Mouse (Mus musculus) megakaryocyte, embryonic 14.5 days (primary cell): Measurements from ENCODE around the gene H2-M2. TPM values are rescaled to one million over a fixed set of nuclear protein-coding genes. Genes with fewer than 3 reads are reported as not detected.
"Not testable (repeated sequence)": the region's sequence is repeated elsewhere in the genome, so short reads cannot be mapped to it uniquely, and the experiment has no call there.

Experiments used
- H3K27me3 ChIP-seq: replicated peaks from 2 replicates; pipeline ENCODE3; 2012; ENCODE audit warnings: inconsistent platforms
- H3K36me3 ChIP-seq: replicated peaks from 2 replicates; pipeline ENCODE3; 2012; ENCODE audit warnings: low read length, inconsistent platforms, mixed read lengths
- H3K4me1 ChIP-seq: 2 replicates; pipeline ENCODE4 v1.6.1; 2012; ENCODE audit warnings: inconsistent platforms
- H3K4me3 ChIP-seq: replicated peaks from 2 replicates; pipeline ENCODE3; 2012; ENCODE audit warnings: moderate library complexity, mild to moderate bottlenecking, inconsistent platforms
- H3K9me3 ChIP-seq: 2 replicates; pipeline ENCODE4 v1.6.1; 2012; ENCODE audit warnings: inconsistent platforms
- FLI1 ChIP-seq: IDR thresholded peaks from 2 replicates; pipeline ENCODE4 v1.6.1; 2012; ENCODE audit warnings: low read length, inconsistent platforms, mixed read lengths
- GATA1 ChIP-seq: IDR thresholded peaks from 3 replicates; pipeline ENCODE4 v1.6.1; 2012; ENCODE audit warnings: mixed read lengths, low read length, inconsistent platforms, borderline replicate concordance
- polyA plus RNA-seq: library from polyadenylated mRNA; stranded (reverse); fragments of >175 nt; gene quantifications from 2 replicates; pipeline ENCODE4 v1.2.3, GENCODE M21; 2012; ENCODE audit warnings: low replicate concordance; ENCODE audit not compliant: insufficient read depth

H2-M2 gene
- 0.08 TPM in 1 of 2 replicates, not detected in the other for polyA plus RNA-seq

DNA sequence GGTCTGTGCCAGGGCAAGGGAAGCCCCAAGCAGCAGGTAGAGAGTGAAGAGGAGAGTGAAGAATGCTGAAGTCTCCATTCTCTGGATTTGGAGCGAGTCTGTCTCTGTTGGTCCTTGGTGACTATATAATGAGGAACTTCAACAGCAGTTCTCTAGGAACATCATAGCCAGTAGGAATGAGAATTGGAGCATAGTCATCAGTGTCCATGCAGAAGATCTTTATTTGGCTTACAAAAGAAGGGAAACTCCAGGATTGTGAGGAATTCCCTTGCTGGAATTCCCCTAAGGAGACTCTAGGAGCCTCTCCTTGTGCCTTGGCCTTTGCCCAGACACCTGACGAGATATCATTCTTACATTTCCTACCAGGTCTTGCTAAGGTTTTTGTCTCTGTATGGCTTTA, at the start of gene H2-M2:
Gene H2-M2 (minus strand): TSS at position 101 of the 400 bp plus-strand sequence.
- no peaks in the 10 kb centered on the region for H3K27me3 ChIP-seq
- no peaks in the 10 kb centered on the region for H3K4me1 ChIP-seq
- peak within 1 kb of the TSS; percentile 7 for H3K4me3 ChIP-seq
- H3K36me3 ChIP-seq, result no peaks in the 10 kb centered on the region
- peaks cover 23% of the 10 kb centered on the region for H3K9me3 ChIP-seq
- no peak for TF ChIP-seq GATA1
- TF ChIP-seq FLI1, result no peak

DNA sequence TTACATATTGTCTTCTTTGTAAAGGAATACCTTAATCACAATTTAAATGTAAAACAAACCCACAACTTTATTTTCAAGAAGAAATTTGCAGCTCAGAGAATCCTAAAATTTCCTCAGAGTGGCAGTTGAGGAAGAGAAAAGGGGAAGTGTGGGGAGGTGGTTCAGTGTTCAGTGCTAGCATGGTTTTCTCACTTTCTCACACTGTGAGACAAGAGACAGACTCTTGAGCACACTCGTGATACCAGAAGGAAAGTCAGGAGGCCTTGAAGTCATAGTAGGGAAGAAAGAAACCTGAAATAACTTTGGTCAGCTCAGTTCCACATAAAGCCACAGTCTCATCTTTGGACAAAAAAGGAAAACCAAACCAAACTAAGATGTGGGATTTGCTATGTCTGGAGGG, 42.1 kb upstream of the H2-M2 start:
- H3K4me1 ChIP-seq, H3K9me3 ChIP-seq, H3K36me3 ChIP-seq, H3K4me3 ChIP-seq, H3K27me3 ChIP-seq: not testable (repeated sequence)

DNA sequence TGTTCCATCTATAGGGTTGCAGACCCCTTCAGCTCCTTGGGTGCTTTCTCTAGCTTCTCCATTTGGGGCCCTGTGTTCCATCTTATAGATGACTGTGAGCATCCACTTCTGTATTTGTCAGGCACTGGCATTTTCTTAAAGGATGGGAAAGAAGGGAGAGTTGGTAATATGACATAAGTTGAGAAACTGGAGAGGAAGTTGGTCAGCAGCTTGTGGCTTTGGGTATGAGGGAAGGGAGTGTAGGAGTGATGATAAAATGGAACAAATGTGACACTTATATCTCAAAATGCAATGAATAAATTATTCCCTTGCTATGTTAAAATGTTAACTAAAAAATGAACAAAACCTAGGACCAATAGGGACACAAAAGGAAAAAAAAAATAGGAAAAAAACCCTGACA, 41.3 kb upstream of the H2-M2 start:
- not testable (repeated sequence) for H3K4me1 ChIP-seq, H3K9me3 ChIP-seq, H3K36me3 ChIP-seq, H3K27me3 ChIP-seq, H3K4me3 ChIP-seq

DNA sequence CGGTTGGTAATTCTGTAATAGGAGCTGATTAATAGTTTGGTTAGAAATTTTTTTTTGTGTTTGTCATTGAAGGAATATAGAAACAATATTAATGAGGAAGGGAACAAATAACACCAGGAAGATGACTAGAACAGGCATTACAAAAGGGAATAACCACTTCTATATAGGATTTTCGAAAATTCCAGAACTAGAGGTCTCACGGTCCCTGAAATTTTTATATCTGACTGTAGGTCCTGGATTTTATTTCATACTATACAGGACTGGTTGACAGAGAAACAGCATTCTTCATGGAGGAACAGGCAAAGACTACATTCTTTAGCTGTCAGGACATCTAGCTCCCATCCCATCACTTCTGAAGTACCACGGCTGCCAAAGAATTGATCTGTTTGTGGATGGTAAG, 24.4 kb upstream of the H2-M2 start, which contains the start of gene Olfr111:
Gene Olfr111 (plus strand): TSS at position 301 of the 400 bp plus-strand sequence.
- Histone ChIP-seq H3K27me3 (no peaks in the 10 kb centered on the region), H3K9me3 (peaks cover 6% of the 10 kb centered on the region), H3K4me3 (no peak within 1 kb of the TSS), H3K4me1 (no peaks in the 10 kb centered on the region), H3K36me3 (no peaks in the 10 kb centered on the region)
- TF ChIP-seq GATA1 (no peak), FLI1 (no peak)

DNA sequence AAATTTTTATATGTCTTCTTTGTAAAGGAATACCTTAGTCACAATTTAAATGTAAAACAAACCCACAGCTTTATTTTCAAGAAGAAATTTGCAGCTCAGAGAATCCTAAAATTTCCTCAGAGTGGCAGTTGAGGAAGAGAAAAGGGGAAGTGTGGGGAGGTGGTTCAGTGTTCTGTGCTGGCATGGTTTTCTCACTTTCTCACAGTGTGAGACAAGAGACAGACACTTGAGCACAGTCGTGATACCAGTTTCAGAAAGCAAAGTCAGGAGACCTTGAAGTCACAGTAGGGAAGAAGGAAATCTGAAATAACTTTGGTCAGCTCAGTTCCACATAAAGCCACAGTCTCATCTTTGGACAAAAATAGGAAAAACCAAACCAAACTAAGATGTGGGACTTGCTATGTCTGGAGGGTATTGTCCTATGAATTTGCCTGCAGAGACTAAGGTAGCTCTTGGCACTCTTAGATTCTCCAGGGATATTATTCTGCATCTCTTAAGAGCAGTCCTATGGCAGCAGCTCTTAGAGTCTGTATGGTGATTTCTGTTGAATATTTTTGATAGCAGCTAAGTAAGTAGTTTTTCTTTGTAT, 8.7 kb upstream of the H2-M2 start, which contains the start of gene Olfr110:
Gene Olfr110 (plus strand): TSS at position 539 of the 589 bp plus-strand sequence.
- no peak for TF ChIP-seq GATA1
- no peak for TF ChIP-seq FLI1
- Histone ChIP-seq H3K27me3 (no peaks in the 10 kb centered on the region), H3K36me3 (no peaks in the 10 kb centered on the region), H3K9me3 (peaks cover 6% of the 10 kb centered on the region), H3K4me3 (no peak within 1 kb of the TSS), H3K4me1 (no peaks in the 10 kb centered on the region)

DNA sequence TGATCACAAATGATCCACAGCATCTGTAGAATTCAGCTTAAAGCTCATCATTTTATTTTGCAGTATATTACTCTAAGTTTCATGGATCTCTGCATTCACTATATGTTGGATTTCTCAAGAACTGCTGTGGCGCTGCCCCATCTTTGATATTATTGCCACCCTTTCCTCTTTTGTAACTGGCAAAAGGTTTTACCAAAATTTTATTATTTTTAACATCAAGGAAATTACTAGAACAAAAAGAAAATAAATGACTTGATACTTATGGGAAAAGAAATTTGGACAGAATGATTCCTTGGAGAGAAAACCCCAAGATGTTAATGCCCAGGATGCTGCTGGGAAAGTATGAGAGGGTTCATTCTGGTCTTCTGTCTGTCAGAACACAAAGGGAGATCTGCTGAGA, 24.7 kb downstream of the H2-M2 start, which contains the start of gene Olfr109:
Gene Olfr109 (plus strand): TSS at position 301 of the 400 bp plus-strand sequence.
- Histone ChIP-seq H3K9me3 (no peaks in the 10 kb centered on the region), H3K4me3 (no peak within 1 kb of the TSS), H3K4me1 (no peaks in the 10 kb centered on the region), H3K27me3 (no peaks in the 10 kb centered on the region), H3K36me3 (no peaks in the 10 kb centered on the region)
- TF ChIP-seq FLI1, result no peak
- TF ChIP-seq GATA1, result no peak

DNA sequence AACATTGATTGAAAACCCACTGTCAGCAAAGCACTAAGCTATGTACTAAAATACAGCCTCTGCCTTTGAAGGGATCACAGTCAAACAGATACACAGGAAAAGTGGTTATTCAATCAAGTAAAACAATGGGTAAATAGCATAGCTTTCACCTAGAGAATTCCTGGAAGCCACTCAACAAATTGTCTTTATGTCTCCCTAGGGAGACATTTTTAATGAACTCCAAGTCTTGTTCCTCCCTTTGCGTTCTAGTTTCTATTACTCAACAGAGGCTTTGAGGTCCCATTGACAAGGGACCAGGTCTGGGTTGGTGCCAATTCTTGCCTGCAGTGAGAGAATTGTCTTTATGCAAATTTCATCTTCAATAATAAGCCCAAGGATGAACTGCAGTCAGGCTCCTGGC, 38.2 kb downstream of the H2-M2 start, which contains the start of gene Olfr108:
Gene Olfr108 (plus strand): TSS at position 301 of the 400 bp plus-strand sequence.
- H3K4me1 ChIP-seq, result no peaks in the 10 kb centered on the region
- no peaks in the 10 kb centered on the region for H3K27me3 ChIP-seq
- TF ChIP-seq GATA1 (no peak), FLI1 (no peak)
- no peaks in the 10 kb centered on the region for H3K9me3 ChIP-seq
- no peaks in the 10 kb centered on the region for H3K36me3 ChIP-seq
- no peak within 1 kb of the TSS for H3K4me3 ChIP-seq

Other genes with a start within 250 kb of the H2-M2 start
- not detected in 2 replicates for gene Olfr97, start 246.2 kb downstream of the H2-M2 start, polyA plus RNA-seq
- not detected in 2 replicates for gene Olfr98, start 219.8 kb downstream of the H2-M2 start, polyA plus RNA-seq
- gene H2-M3, start 213.3 kb downstream of the H2-M2 start, polyA plus RNA-seq, result 0.82 TPM in 1 of 2 replicates, not detected in the other
- not detected in 2 replicates for gene Olfr99, start 200.1 kb downstream of the H2-M2 start, polyA plus RNA-seq
- not detected in 2 replicates for gene Olfr101, start 179.2 kb downstream of the H2-M2 start, polyA plus RNA-seq
- not detected in 2 replicates for gene Olfr102, start 166.5 kb downstream of the H2-M2 start, polyA plus RNA-seq
- gene Olfr103, start 143.9 kb downstream of the H2-M2 start, polyA plus RNA-seq, result not detected in 2 replicates
- 0.86 TPM in 1 of 2 replicates, not detected in the other for gene Olfr104-ps, start 124.0 kb downstream of the H2-M2 start, polyA plus RNA-seq
- not detected in 2 replicates for gene Olfr105-ps, start 104.5 kb downstream of the H2-M2 start, polyA plus RNA-seq
- not detected in 2 replicates for gene Olfr106-ps, start 93.2 kb downstream of the H2-M2 start, polyA plus RNA-seq
- not detected in 2 replicates for gene Olfr107, start 84.3 kb downstream of the H2-M2 start, polyA plus RNA-seq
- not detected in 2 replicates for gene Olfr108, start 38.1 kb downstream of the H2-M2 start, polyA plus RNA-seq
- not detected in 2 replicates for gene Olfr109, start 24.6 kb downstream of the H2-M2 start, polyA plus RNA-seq
- gene Olfr110, start 8.9 kb upstream of the H2-M2 start, polyA plus RNA-seq, result not detected in 2 replicates
- not detected in 2 replicates for gene Olfr111, start 24.5 kb upstream of the H2-M2 start, polyA plus RNA-seq
- gene Olfr112, start 85.9 kb upstream of the H2-M2 start, polyA plus RNA-seq, result not detected in 2 replicates
- not detected in 2 replicates for gene Olfr113, start 94.1 kb upstream of the H2-M2 start, polyA plus RNA-seq
- not detected in 2 replicates for gene Olfr114, start 109.2 kb upstream of the H2-M2 start, polyA plus RNA-seq
- not detected in 2 replicates for gene Olfr115, start 143.6 kb upstream of the H2-M2 start, polyA plus RNA-seq
- gene Olfr116, start 143.6 kb upstream of the H2-M2 start, polyA plus RNA-seq, result not detected in 2 replicates
- gene Olfr117, start 180.2 kb upstream of the H2-M2 start, polyA plus RNA-seq, result not detected in 2 replicates
- not detected in 2 replicates for gene Olfr118, start 183.4 kb upstream of the H2-M2 start, polyA plus RNA-seq
- not detected in 2 replicates for gene Olfr119, start 213.0 kb upstream of the H2-M2 start, polyA plus RNA-seq
- gene Olfr120, start 238.3 kb upstream of the H2-M2 start, polyA plus RNA-seq, result not detected in 2 replicates